Mouse (Mus musculus): ENCODE measurements at regions not wholly inside any gene's neighbourhood (a gene's known extent, or its start where the extent isn't known, plus 50 kb on each side); places are given as distances from the start of the nearest gene placed in this dataset.

DNA sequence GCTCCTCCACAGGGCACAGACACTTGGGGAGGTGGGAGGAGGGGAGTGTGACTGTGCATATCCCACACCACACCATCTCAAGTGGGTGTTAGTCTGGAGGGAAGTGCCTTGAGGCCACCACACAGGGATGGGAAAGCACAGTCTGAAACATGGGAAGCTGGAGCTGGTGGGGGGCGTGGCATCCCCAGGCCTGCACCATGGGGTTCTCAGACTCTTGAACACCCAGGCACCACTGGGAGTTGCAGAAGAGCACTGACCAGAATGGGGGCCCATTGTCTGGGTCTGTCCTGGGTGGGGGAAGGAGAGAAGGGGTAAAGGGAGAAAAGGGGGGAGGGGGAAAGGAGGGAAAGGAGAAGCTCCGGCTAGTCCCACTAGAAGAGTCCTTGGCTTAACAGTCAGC lies 776.0 kb downstream of the Diaph3 start:
- H3K4me1 ChIP-seq (replicated peaks; ENCODE audit: control insufficient read depth, insufficient read depth, low read length) = 0 out of 2 replicates have a peak, but pooled peaks cover 4% of the 10 kb centered on the region
- H3K27ac ChIP-seq (ENCODE audit: low read depth, low read length) = no peak overlapping the region
- WGBS = 87% methylated on average over 2 of the region's 2 CpGs
- no peak overlapping the region for H3K4me3 ChIP-seq (ENCODE audit: low read depth, low read length)
- H3K9ac ChIP-seq (ENCODE audit: low read length) = no peak overlapping the region
- ATAC-seq (replicated peaks; ENCODE audit: low FRiP score) = no peak
- no peaks in the 10 kb centered on the region for H3K27me3 ChIP-seq (ENCODE audit: control insufficient read depth, insufficient read depth, low read length)
- H3K4me2 ChIP-seq (ENCODE audit: low read depth, low read length, severe bottlenecking) = no peak overlapping the region
- no peaks in the 10 kb centered on the region for H3K9me3 ChIP-seq (ENCODE audit: control insufficient read depth, low read length)
- no peaks in the 10 kb centered on the region for H3K36me3 ChIP-seq (ENCODE audit: control insufficient read depth, insufficient read depth, low read length)
- no peak for DNase-seq (ENCODE audit: low spot score)

GRCm38 (mm10) chr14:86360423-86361059 lies 780.5 kb downstream of the Diaph3 start:
- Histone ChIP-seq H3K27ac (ENCODE audit: low read depth, low read length) (no peak overlapping the region), H3K36me3 (ENCODE audit: control insufficient read depth, insufficient read depth, low read length) (no peaks in the 10 kb centered on the region), H3K9ac (ENCODE audit: low read length) (no peak overlapping the region), H3K9me3 (ENCODE audit: control insufficient read depth, low read length) (no peaks in the 10 kb centered on the region), H3K4me2 (ENCODE audit: low read depth, low read length, severe bottlenecking) (no peak overlapping the region), H3K27me3 (ENCODE audit: control insufficient read depth, insufficient read depth, low read length) (no peaks in the 10 kb centered on the region), H3K4me3 (ENCODE audit: low read depth, low read length) (no peak overlapping the region), H3K4me1 (replicated peaks; ENCODE audit: control insufficient read depth, insufficient read depth, low read length) (0 out of 2 replicates have a peak, but pooled peaks cover 4% of the 10 kb centered on the region)
- DNase-seq (ENCODE audit: low spot score) = no peak
- no peak for ATAC-seq (replicated peaks; ENCODE audit: low FRiP score)
- WGBS = 47% methylated on average over 7 of the region's 7 CpGs

GRCm38 (mm10) chr14:86358584-86358983 lies 782.5 kb downstream of the Diaph3 start:
- H3K27me3 ChIP-seq (ENCODE audit: control insufficient read depth, insufficient read depth, low read length) = no peaks in the 10 kb centered on the region
- 0 out of 2 replicates have a peak, but pooled peaks cover 4% of the 10 kb centered on the region for H3K4me1 ChIP-seq (replicated peaks; ENCODE audit: control insufficient read depth, insufficient read depth, low read length)
- ATAC-seq (replicated peaks; ENCODE audit: low FRiP score) (no peak), DNase-seq (ENCODE audit: low spot score) (no peak)
- H3K9me3 ChIP-seq (ENCODE audit: control insufficient read depth, low read length) = no peaks in the 10 kb centered on the region
- H3K4me2 ChIP-seq (ENCODE audit: low read depth, low read length, severe bottlenecking) = no peak overlapping the region
- no peak overlapping the region for H3K4me3 ChIP-seq (ENCODE audit: low read depth, low read length)
- WGBS = 79% methylated on average over 6 of the region's 6 CpGs
- no peaks in the 10 kb centered on the region for H3K36me3 ChIP-seq (ENCODE audit: control insufficient read depth, insufficient read depth, low read length)
- H3K27ac ChIP-seq (ENCODE audit: low read depth, low read length) = no peak overlapping the region
- H3K9ac ChIP-seq (ENCODE audit: low read length) = no peak overlapping the region

DNA sequence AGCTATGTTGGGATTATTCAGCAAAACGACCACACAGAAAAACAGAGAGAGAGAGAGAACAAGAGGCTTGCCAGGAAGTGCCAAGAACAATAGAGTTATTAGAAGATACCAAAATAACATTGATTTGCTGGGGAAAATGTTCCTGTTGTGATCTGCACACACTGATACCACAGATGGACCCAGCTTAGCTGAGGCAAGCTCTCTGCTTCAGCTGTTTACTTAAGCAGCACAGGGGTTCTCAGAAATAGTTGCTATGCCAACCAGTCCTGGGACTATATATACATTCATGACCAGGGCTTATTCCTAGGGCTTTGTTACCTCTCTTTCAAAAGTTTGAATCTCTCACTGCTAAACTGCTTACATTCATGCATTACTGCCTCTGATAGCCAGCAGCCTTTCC lies 790.5 kb downstream of the Diaph3 start:
- DNase-seq (ENCODE audit: low spot score) (no peak), ATAC-seq (replicated peaks; ENCODE audit: low FRiP score) (peak; percentile 81)
- Histone ChIP-seq H3K9me3 (ENCODE audit: control insufficient read depth, low read length) (no peaks in the 10 kb centered on the region), H3K36me3 (ENCODE audit: control insufficient read depth, insufficient read depth, low read length) (no peaks in the 10 kb centered on the region), H3K27ac (ENCODE audit: low read depth, low read length) (no peak overlapping the region), H3K4me1 (replicated peaks; ENCODE audit: control insufficient read depth, insufficient read depth, low read length) (0 out of 2 replicates have a peak, but pooled peaks cover 4% of the 10 kb centered on the region), H3K4me2 (ENCODE audit: low read depth, low read length, severe bottlenecking) (no peak overlapping the region), H3K4me3 (ENCODE audit: low read depth, low read length) (no peak overlapping the region), H3K9ac (ENCODE audit: low read length) (no peak overlapping the region), H3K27me3 (ENCODE audit: control insufficient read depth, insufficient read depth, low read length) (no peaks in the 10 kb centered on the region)
- 21% methylated on average over 1 of the region's 1 CpGs for WGBS

- no peak overlapping the region for H3K27ac ChIP-seq (ENCODE audit: low read depth, low read length)
- no peaks in the 10 kb centered on the region for H3K9me3 ChIP-seq (ENCODE audit: control insufficient read depth, low read length)
- no peak overlapping the region for H3K4me3 ChIP-seq (ENCODE audit: low read depth, low read length)
- DNase-seq (ENCODE audit: low spot score) = no peak
- no peak for ATAC-seq (replicated peaks; ENCODE audit: low FRiP score)
- H3K27me3 ChIP-seq (ENCODE audit: control insufficient read depth, insufficient read depth, low read length) = no peaks in the 10 kb centered on the region
- no peak overlapping the region for H3K9ac ChIP-seq (ENCODE audit: low read length)
- H3K36me3 ChIP-seq (ENCODE audit: control insufficient read depth, insufficient read depth, low read length) = no peaks in the 10 kb centered on the region
- H3K4me1 ChIP-seq (replicated peaks; ENCODE audit: control insufficient read depth, insufficient read depth, low read length) = no peaks in the 10 kb centered on the region
- WGBS = 87% methylated on average over 6 of the region's 6 CpGs
- H3K4me2 ChIP-seq (ENCODE audit: low read depth, low read length, severe bottlenecking) = no peak overlapping the region
These were observed 802.0 kb downstream of the Diaph3 start for GRCm38 (mm10) chr14:86339007-86339406.

DNA sequence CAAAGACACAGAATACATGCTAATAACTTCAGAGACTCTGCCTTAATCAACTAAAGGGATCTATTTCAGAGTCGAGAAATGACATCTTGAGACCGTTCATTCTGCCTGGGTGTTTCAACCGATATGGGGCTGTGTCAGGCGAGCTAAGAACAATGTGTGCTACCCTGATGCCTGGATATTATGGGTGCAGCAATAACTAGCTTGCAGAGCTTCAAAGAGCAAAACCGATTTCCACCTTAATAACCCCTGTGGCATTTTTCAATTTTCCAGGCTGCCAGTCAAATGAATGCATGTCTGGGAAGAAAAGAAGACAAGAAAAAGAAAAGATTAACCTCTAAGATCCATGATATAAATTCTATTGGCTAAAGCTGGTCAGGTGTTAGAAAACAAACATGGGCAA lies 804.0 kb downstream of the Diaph3 start:
- H3K4me2 ChIP-seq (ENCODE audit: low read depth, low read length, severe bottlenecking) = no peak overlapping the region
- H3K27ac ChIP-seq (ENCODE audit: low read depth, low read length) = no peak overlapping the region
- H3K36me3 ChIP-seq (ENCODE audit: control insufficient read depth, insufficient read depth, low read length) = no peaks in the 10 kb centered on the region
- H3K27me3 ChIP-seq (ENCODE audit: control insufficient read depth, insufficient read depth, low read length) = no peaks in the 10 kb centered on the region
- no peak overlapping the region for H3K4me3 ChIP-seq (ENCODE audit: low read depth, low read length)
- no peaks in the 10 kb centered on the region for H3K4me1 ChIP-seq (replicated peaks; ENCODE audit: control insufficient read depth, insufficient read depth, low read length)
- ATAC-seq (replicated peaks; ENCODE audit: low FRiP score) (no peak), DNase-seq (ENCODE audit: low spot score) (no peak)
- H3K9me3 ChIP-seq (ENCODE audit: control insufficient read depth, low read length) = no peaks in the 10 kb centered on the region
- H3K9ac ChIP-seq (ENCODE audit: low read length) = no peak overlapping the region
- 71% methylated on average over 5 of the region's 5 CpGs for WGBS

GRCm38 (mm10) chr14:86335284-86335683 lies 805.8 kb downstream of the Diaph3 start:
- Histone ChIP-seq H3K9ac (ENCODE audit: low read length) (no peak overlapping the region), H3K27me3 (ENCODE audit: control insufficient read depth, insufficient read depth, low read length) (no peaks in the 10 kb centered on the region), H3K4me3 (ENCODE audit: low read depth, low read length) (no peak overlapping the region), H3K27ac (ENCODE audit: low read depth, low read length) (no peak overlapping the region), H3K4me2 (ENCODE audit: low read depth, low read length, severe bottlenecking) (no peak overlapping the region), H3K4me1 (replicated peaks; ENCODE audit: control insufficient read depth, insufficient read depth, low read length) (no peaks in the 10 kb centered on the region), H3K36me3 (ENCODE audit: control insufficient read depth, insufficient read depth, low read length) (no peaks in the 10 kb centered on the region), H3K9me3 (ENCODE audit: control insufficient read depth, low read length) (no peaks in the 10 kb centered on the region)
- WGBS = 91% methylated on average over 2 of the region's 2 CpGs
- no peak for ATAC-seq (replicated peaks; ENCODE audit: low FRiP score)
- no peak for DNase-seq (ENCODE audit: low spot score)

DNA sequence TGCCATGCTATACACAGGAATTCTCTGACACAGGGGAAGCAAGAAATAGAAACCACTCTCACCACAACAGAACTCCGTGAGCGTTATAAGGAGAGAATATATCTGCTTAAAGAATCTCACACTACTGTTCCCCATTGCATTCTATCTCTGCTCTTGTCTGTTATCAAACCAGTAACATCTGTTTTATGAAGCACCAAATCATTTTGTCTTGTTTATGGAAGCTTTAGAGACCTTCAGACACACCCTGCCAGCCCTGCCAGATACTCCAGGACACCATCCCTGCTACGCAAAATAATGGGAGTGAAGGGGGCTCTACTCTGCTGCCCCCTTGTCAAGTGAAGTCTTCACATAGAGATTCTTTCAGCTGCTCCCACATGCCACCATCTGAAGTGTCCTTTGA lies 811.9 kb downstream of the Diaph3 start:
- H3K4me2 ChIP-seq (ENCODE audit: low read depth, low read length, severe bottlenecking) = no peak overlapping the region
- 88% methylated on average over 3 of the region's 3 CpGs for WGBS

DNA sequence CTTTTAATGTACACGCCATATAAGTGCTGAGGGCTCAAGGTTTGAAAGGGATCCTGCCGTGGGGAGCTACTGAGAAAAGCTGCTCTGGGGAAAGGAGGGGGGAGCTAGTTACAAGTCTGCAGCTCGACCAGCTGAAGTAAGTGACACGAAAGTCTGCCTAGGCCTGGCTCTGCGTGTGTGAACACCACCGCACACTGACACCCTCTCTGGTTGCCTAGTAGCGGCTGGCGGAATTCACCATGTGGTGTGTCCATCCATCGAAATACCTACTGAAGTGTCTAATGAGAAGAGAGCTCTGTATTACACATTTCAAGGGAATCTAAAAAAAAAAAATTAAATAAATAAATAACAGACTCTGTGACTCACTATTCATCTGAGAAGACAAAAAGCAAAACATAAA lies 813.4 kb downstream of the Diaph3 start:
- no peaks in the 10 kb centered on the region for H3K27me3 ChIP-seq (ENCODE audit: control insufficient read depth, insufficient read depth, low read length)
- no peaks in the 10 kb centered on the region for H3K9me3 ChIP-seq (ENCODE audit: control insufficient read depth, low read length)
- H3K4me2 ChIP-seq (ENCODE audit: low read depth, low read length, severe bottlenecking) = no peak overlapping the region
- no peak overlapping the region for H3K27ac ChIP-seq (ENCODE audit: low read depth, low read length)
- H3K4me1 ChIP-seq (replicated peaks; ENCODE audit: control insufficient read depth, insufficient read depth, low read length) = no peaks in the 10 kb centered on the region
- H3K4me3 ChIP-seq (ENCODE audit: low read depth, low read length) = no peak overlapping the region
- ATAC-seq (replicated peaks; ENCODE audit: low FRiP score) (no peak), DNase-seq (ENCODE audit: low spot score) (no peak)
- 66% methylated on average over 9 of the region's 9 CpGs for WGBS
- H3K36me3 ChIP-seq (ENCODE audit: control insufficient read depth, insufficient read depth, low read length) = no peaks in the 10 kb centered on the region
- no peak overlapping the region for H3K9ac ChIP-seq (ENCODE audit: low read length)

More for the DNA sequence above, 811.9 kb downstream of the Diaph3 start:
- no peak overlapping the region for H3K27ac ChIP-seq (ENCODE audit: low read depth, low read length)
- H3K4me1 ChIP-seq (replicated peaks; ENCODE audit: control insufficient read depth, insufficient read depth, low read length) = no peaks in the 10 kb centered on the region
- H3K36me3 ChIP-seq (ENCODE audit: control insufficient read depth, insufficient read depth, low read length) = no peaks in the 10 kb centered on the region
- DNase-seq (ENCODE audit: low spot score) (no peak), ATAC-seq (replicated peaks; ENCODE audit: low FRiP score) (no peak)
- no peak overlapping the region for H3K9ac ChIP-seq (ENCODE audit: low read length)
- no peaks in the 10 kb centered on the region for H3K27me3 ChIP-seq (ENCODE audit: control insufficient read depth, insufficient read depth, low read length)
- H3K4me3 ChIP-seq (ENCODE audit: low read depth, low read length) = no peak overlapping the region
- H3K9me3 ChIP-seq (ENCODE audit: control insufficient read depth, low read length) = no peaks in the 10 kb centered on the region
